In genomic region chr17:17909636-17910421, GRCm38 (mm10) we compare ENCODE assay signal across 8 mouse cellular contexts. TPM values are rescaled to one million over a fixed set of nuclear protein-coding genes. Genes with fewer than 3 reads are reported as not detected.
A peak's percentile ranks its signal among the peaks of the same experiment; 100 is the strongest.
DNase-seq lines count a peak whose midpoint lies in the region; ATAC-seq lines count a peak whose summit lies in the region.

No protein-coding gene starts in this region.

- peak; percentile 98 for ATAC-seq in activated CD4-positive, CD25-positive, alpha-beta regulatory T cell, adult 4 months

- DNase-seq in embryo, embryonic 11 days = peak; percentile 91
- peak; percentile 83 for DNase-seq in gastrocnemius, postnatal 14 days
- DNase-seq in hindlimb bud, embryonic 11.5 days (ENCODE audit: extremely low spot score, low read depth, low spot score) = peak; percentile 10
- DNase-seq in left cerebral cortex, adult 18-20 months (ENCODE audit: low spot score in 2 of 2) = peak; percentile 75 to 86
- peak; percentile 84 for DNase-seq in lung, postnatal 36 days
- DNase-seq in retina, adult 2 months (ENCODE audit: low read depth, low spot score) = peak; percentile 75
- DNase-seq in thymus, postnatal 4 days = peak; percentile 25

- intact Hi-C loops in gastrocnemius, postnatal 14 days (cut with DNase I; ENCODE audit: low total_unique reads) = no loop called here

RNA-seq across cellular contexts. Expression of gene Fpr3, which starts 22.2 kb away (rescaled TPM):
- under 1 TPM in 1 of 2 experiments, not detected in 1; 0.54 TPM for polyA plus RNA-seq in activated CD4-positive, CD25-positive, alpha-beta regulatory T cell, adult 4 months (2017; shearing (Covaris generic))
- total RNA-seq in gastrocnemius, postnatal 14 days (2021) = not detected
- total RNA-seq in left cerebral cortex, adult 18-20 months (2021) = not detected

RNA-seq across cellular contexts. Expression of gene Fpr2, which starts 22.2 kb away (rescaled TPM):
- polyA plus RNA-seq in activated CD4-positive, CD25-positive, alpha-beta regulatory T cell, adult 4 months (2017; shearing (Covaris generic)) = under 1 TPM in 1 of 2 experiments, not detected in 1; 0.69 TPM
- not detected for total RNA-seq in gastrocnemius, postnatal 14 days (2021)
- not detected for total RNA-seq in left cerebral cortex, adult 18-20 months (2021)

RNA-seq across cellular contexts. Expression of gene Fpr1, which starts 26.1 kb away (rescaled TPM):
- under 1 TPM in 1 of 2 experiments, not detected in 1; 0.33 TPM for polyA plus RNA-seq in activated CD4-positive, CD25-positive, alpha-beta regulatory T cell, adult 4 months (2017; shearing (Covaris generic))
- not detected for total RNA-seq in gastrocnemius, postnatal 14 days (2021)
- not detected for total RNA-seq in left cerebral cortex, adult 18-20 months (2021)

RNA-seq across cellular contexts. Expression of gene Has1, which starts 54.8 kb away (rescaled TPM):
- polyA plus RNA-seq in activated CD4-positive, CD25-positive, alpha-beta regulatory T cell, adult 4 months (2017; shearing (Covaris generic)) = not detected
- under 1 TPM in 1 of 2 experiments, not detected in 1; 0.09 TPM for total RNA-seq in gastrocnemius, postnatal 14 days (2021)
- 1 to 10 TPM in 1 of 2 experiments, under 1 TPM in 1; 0.67 to 1.4 TPM for total RNA-seq in left cerebral cortex, adult 18-20 months (2021)

Comparison
In these comparisons a context has a peak if more than half of its experiments do, and no peak if none do; other contexts are left out.
1. Peak in every context shown above with its lines: DNase-seq and ATAC-seq.
2. DNase-seq: peak in every context shown above with its lines; median percentile 91 in embryo, embryonic 11 days; 84 in lung, postnatal 36 days; 83 in gastrocnemius, postnatal 14 days; 80 in left cerebral cortex, adult 18-20 months; 75 in retina, adult 2 months; 25 in thymus, postnatal 4 days; 10 in hindlimb bud, embryonic 11.5 days.